Mouse (Mus musculus) embryonic facial prominence, embryonic 11.5 days (tissue): ENCODE measurements around the gene Tsen34. TPM values are rescaled to one million over a fixed set of nuclear protein-coding genes. Genes with fewer than 3 reads are reported as not detected.
"Not testable (repeated sequence)": the region's sequence is repeated elsewhere in the genome, so short reads cannot be mapped to it uniquely, and the experiment has no call there.

ENCODE experiments used
- ATAC-seq: fragments of 200-750 bp; cut with Nextera tagmentation; replicated peaks from 2 replicates; pipeline ENCODE4 v1.8.0; 2017; ENCODE audit warnings: low read depth; ENCODE audit not compliant: insufficient number of reproducible peaks, low FRiP score, low TSS enrichment
- DNase-seq: peaks from one replicate; pipeline ENCODE4 v3.0.0-alpha.2; 2015; ENCODE audit warnings: low spot score
- H3K27ac ChIP-seq: fragments of 300-500 bp; sonication (generic); replicated peaks from 2 replicates; pipeline ENCODE4 v1.5.1; 2014; ENCODE audit warnings: mild to moderate bottlenecking, low read depth, low read length, control low read depth
- H3K27me3 ChIP-seq: fragments of 300-500 bp; sonication (generic); 2 replicates; pipeline ENCODE4 v1.6.1; 2014; ENCODE audit warnings: mild to moderate bottlenecking, low read length, moderate library complexity, mixed read lengths; ENCODE audit not compliant: control insufficient read depth, insufficient read depth
- H3K36me3 ChIP-seq: fragments of 300-500 bp; sonication (generic); replicated peaks from 2 replicates; pipeline ENCODE4 v1.6.1; 2014; ENCODE audit warnings: low read depth, mild to moderate bottlenecking, low read length, moderate library complexity, mixed read lengths; ENCODE audit not compliant: control insufficient read depth, insufficient read depth
- H3K4me1 ChIP-seq: fragments of 300-500 bp; sonication (generic); 2 replicates; pipeline ENCODE4 v1.6.1; 2014; ENCODE audit warnings: low read length, mixed read lengths; ENCODE audit not compliant: control insufficient read depth, insufficient read depth
- H3K4me2 ChIP-seq: fragments of 300-500 bp; sonication (generic); 2 replicates; pipeline ENCODE4 v1.6.1; 2014; ENCODE audit warnings: low read depth, mild to moderate bottlenecking, control low read depth, low read length, moderate library complexity
- H3K4me3 ChIP-seq: fragments of 300-500 bp; sonication (generic); 2 replicates; pipeline ENCODE4 v1.5.1; 2014; ENCODE audit warnings: low read depth, low read length, control low read depth
- H3K9ac ChIP-seq: fragments of 300-500 bp; sonication (generic); replicated peaks from 2 replicates; pipeline ENCODE4 v1.6.1; 2014; ENCODE audit warnings: mild to moderate bottlenecking, control low read depth, low read length
- H3K9me3 ChIP-seq: fragments of 300-500 bp; sonication (generic); replicated peaks from 2 replicates; pipeline ENCODE4 v1.6.1; 2016; ENCODE audit warnings: mild to moderate bottlenecking, low read length, inconsistent platforms, mixed read lengths; ENCODE audit not compliant: control insufficient read depth
- WGBS: fragments of 180-500 bp; shearing (Covaris S2); extraction: QIAGEN DNeasy Blood & Tissue Kit; methylation state at CpG from one replicate; pipeline ENCODE4 v1.1.7; 2014; 5-methylcytosine and 5-hydroxymethylcytosine counted together
- microRNA-seq: library from miRNA; unstranded; fragments of <30 nt; microRNA quantifications from one replicate; pipeline ENCODE4, GENCODE M21; 2016; ENCODE audit warnings: borderline number of aligned reads
- polyA plus RNA-seq: library from polyadenylated mRNA; unstranded; fragments of >200 nt; fragmentation: Nextera tagmentation; extraction: Ambion mirVana; gene quantifications from 2 replicates; pipeline ENCODE4 v1.2.1, GENCODE M21; 2014

The Tsen34 gene
- polyA plus RNA-seq, 1 experiment from 2014 or later, result 257 TPM

GRCm38 (mm10) chr7:3709000-3709399, 16.3 kb downstream of the Tsen34 start:
- Histone ChIP-seq H3K27ac (no peak overlapping the region), H3K9me3 (no peaks in the 10 kb centered on the region), H3K4me2 (no peak overlapping the region), H3K36me3 (peaks cover 4% of the 10 kb centered on the region; the same call in 1 of the 2 replicates), H3K9ac (no peak overlapping the region), H3K27me3 (no peaks in the 10 kb centered on the region), H3K4me3 (no peak overlapping the region), H3K4me1 (peaks cover 4% of the 10 kb centered on the region; the same call in 1 of the 2 replicates)
- ATAC-seq, result no peak
- 82% methylated on average over 1 of the region's 1 CpGs for WGBS
- no peak for DNase-seq

GRCm38 (mm10) chr7:3712264-3712942, 19.7 kb downstream of the Tsen34 start:
- no peak overlapping the region for H3K9ac ChIP-seq
- no peaks in the 10 kb centered on the region for H3K9me3 ChIP-seq
- H3K4me1 ChIP-seq, result no peaks in the 10 kb centered on the region
- H3K27ac ChIP-seq, result no peak overlapping the region
- no peak overlapping the region for H3K4me3 ChIP-seq
- WGBS, result 41% methylated on average over 5 of the region's 5 CpGs
- no peaks in the 10 kb centered on the region for H3K36me3 ChIP-seq
- H3K4me2 ChIP-seq, result no peak overlapping the region
- DNase-seq (no peak), ATAC-seq (no peak)
- no peaks in the 10 kb centered on the region for H3K27me3 ChIP-seq

GRCm38 (mm10) chr7:3715249-3715648, 22.6 kb downstream of the Tsen34 start:
- Histone ChIP-seq H3K4me3 (no peak overlapping the region), H3K9ac (no peak overlapping the region), H3K4me1 (no peaks in the 10 kb centered on the region), H3K36me3 (no peaks in the 10 kb centered on the region), H3K9me3 (no peaks in the 10 kb centered on the region), H3K27ac (no peak overlapping the region), H3K4me2 (no peak overlapping the region), H3K27me3 (no peaks in the 10 kb centered on the region)
- 56% methylated on average over 1 of the region's 1 CpGs for WGBS
- ATAC-seq (no peak), DNase-seq (no peak)

DNA sequence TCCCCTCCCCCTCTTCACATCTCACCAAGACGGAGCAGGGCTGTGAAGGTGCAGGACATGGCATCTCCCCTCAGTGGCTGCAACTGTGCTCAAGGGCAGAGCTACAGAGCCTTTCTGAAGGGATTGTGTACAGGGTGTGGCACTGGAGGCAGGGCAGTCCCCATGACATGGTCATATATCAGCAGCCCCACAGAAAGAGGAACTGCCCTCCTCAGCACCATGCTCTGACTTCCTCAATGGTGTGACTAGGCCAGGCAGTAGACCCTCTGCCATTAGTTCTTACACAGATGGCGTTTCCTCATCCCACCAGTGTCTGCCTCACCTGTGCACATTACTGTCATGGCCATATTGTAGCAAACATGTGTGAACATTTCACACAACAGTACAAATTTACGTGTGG, 27.6 kb downstream of the Tsen34 start, which contains the start of gene Pirb:
Pirb (minus strand) TSS at position 124 of the 400 bp plus-strand sequence.
- H3K36me3 ChIP-seq, H3K4me2 ChIP-seq, H3K27ac ChIP-seq, DNase-seq, H3K9ac ChIP-seq, H3K9me3 ChIP-seq, H3K4me3 ChIP-seq, ATAC-seq, H3K27me3 ChIP-seq, H3K4me1 ChIP-seq: not testable (repeated sequence)
- 44% methylated on average over 1 of the region's 3 CpGs for WGBS

DNA sequence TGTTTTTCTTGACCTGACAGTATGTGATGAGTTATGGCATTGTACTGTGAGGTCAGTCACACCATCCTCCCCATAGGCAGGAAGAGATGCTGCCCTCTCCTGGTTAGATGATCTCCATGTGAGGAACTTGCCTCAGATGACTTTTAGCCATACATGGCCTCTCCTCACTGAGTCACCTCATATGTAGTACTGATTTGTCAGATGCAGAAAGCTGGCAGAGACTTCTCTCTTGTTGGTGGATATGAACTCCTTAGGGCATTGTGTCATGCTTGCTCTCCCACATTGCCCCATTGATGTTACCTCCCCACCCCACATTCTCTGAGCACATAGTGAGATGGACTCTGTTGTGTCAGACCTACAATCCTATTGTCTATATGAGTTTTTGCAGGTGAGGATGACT, 32.8 kb downstream of the Tsen34 start:
- H3K36me3 ChIP-seq, ATAC-seq, DNase-seq, H3K4me1 ChIP-seq, H3K4me2 ChIP-seq, H3K27me3 ChIP-seq, H3K9me3 ChIP-seq, H3K27ac ChIP-seq, H3K4me3 ChIP-seq, H3K9ac ChIP-seq: not testable (repeated sequence)

- DNase-seq, H3K4me2 ChIP-seq, H3K27ac ChIP-seq, ATAC-seq, H3K4me3 ChIP-seq, H3K36me3 ChIP-seq, H3K27me3 ChIP-seq, H3K9ac ChIP-seq, H3K9me3 ChIP-seq, H3K4me1 ChIP-seq: not testable (repeated sequence)
- WGBS, result no CpG with 5 or more reads among the region's 1 CpGs
Measured at GRCm38 (mm10) chr7:3732675-3733074, 40.0 kb downstream of the Tsen34 start.

Small RNA genes within 50 kb of the gene (microRNA-seq; reads per million reads assigned to microRNA genes)
- 3.8 reads per million for gene Mir3572

Other genes starting within 250 kb of the Tsen34 start
- not detected in 2 replicates for gene Tarm1, start 190.2 kb upstream of the Tsen34 start, polyA plus RNA-seq
- 0.11 and 0.20 TPM in 2 replicates for gene Oscar, start 76.7 kb upstream of the Tsen34 start, polyA plus RNA-seq
- gene Ndufa3, start 75.5 kb upstream of the Tsen34 start, polyA plus RNA-seq, result 296 and 350 TPM in 2 replicates
- gene Tfpt, start 62.9 kb upstream of the Tsen34 start, polyA plus RNA-seq, result 29.0 and 30.7 TPM in 2 replicates
- gene Prpf31, start 62.9 kb upstream of the Tsen34 start, polyA plus RNA-seq, result 142 and 151 TPM in 2 replicates
- gene Cnot3, start 47.6 kb upstream of the Tsen34 start, polyA plus RNA-seq, result 57.4 and 63.9 TPM in 2 replicates
- gene Leng1, start 27.0 kb upstream of the Tsen34 start, polyA plus RNA-seq, result 15.3 and 16.5 TPM in 2 replicates
- 3.9 and 4.3 TPM in 2 replicates for gene Tmc4, start 15.3 kb upstream of the Tsen34 start, polyA plus RNA-seq
- gene Mboat7, start 660 bp downstream of the Tsen34 start, polyA plus RNA-seq, result 27.6 and 28.4 TPM in 2 replicates
- 1,406 and 1,416 TPM in 2 replicates for gene Rps9, start 11.1 kb downstream of the Tsen34 start, polyA plus RNA-seq
- gene Pirb, start 27.5 kb downstream of the Tsen34 start, polyA plus RNA-seq, result 0.10 and 0.17 TPM in 2 replicates
- not detected in 2 replicates for gene Gm15448, start 132.8 kb downstream of the Tsen34 start, polyA plus RNA-seq
- 0.13 TPM in 1 of 2 replicates, not detected in the other for gene Pira2, start 152.2 kb downstream of the Tsen34 start, polyA plus RNA-seq
- gene Gm14548, start 205.3 kb downstream of the Tsen34 start, polyA plus RNA-seq, result 0.11 TPM in 1 of 2 replicates, not detected in the other
- 0.11 TPM in 1 of 2 replicates, not detected in the other for gene Lilra6, start 222.6 kb downstream of the Tsen34 start, polyA plus RNA-seq